Mouse (Mus musculus) adrenal gland (tissue): ENCODE data around the gene Sycp1.

Experiments used
- intact Hi-C: fragments of 180-260 bp; cut with DNase I; formaldehyde crosslinking; loops from one replicate; pipeline ENCODE4 v1.15.1; 2025
- long read RNA-seq, 2 experiments: library from polyadenylated mRNA; unstranded; transcript quantifications; one replicate each; pipeline ENCODE4 v2.0.0; 2020; ENCODE audit warnings: borderline replicate concordance in 1 of 2; ENCODE audit not compliant: insufficient replicate concordance in 1 of 2

Sycp1 gene
- long read RNA-seq, experiment 1 = 0 reads
- long read RNA-seq, experiment 2 = 0 reads

GRCm38 (mm10) chr3:102935451-102936354 lies at the start of gene Sycp1:
Sycp1 (minus strand) TSS chr3:102936100.
- intact Hi-C loops = no loop called here

- intact Hi-C loops = no loop called here
These were observed 44.4 kb upstream of the Sycp1 start for GRCm38 (mm10) chr3:102980349-102980736.

GRCm38 (mm10) chr3:102979550-102980348 lies 43.8 kb upstream of the Sycp1 start:
- intact Hi-C loops = no loop called here

DNA sequence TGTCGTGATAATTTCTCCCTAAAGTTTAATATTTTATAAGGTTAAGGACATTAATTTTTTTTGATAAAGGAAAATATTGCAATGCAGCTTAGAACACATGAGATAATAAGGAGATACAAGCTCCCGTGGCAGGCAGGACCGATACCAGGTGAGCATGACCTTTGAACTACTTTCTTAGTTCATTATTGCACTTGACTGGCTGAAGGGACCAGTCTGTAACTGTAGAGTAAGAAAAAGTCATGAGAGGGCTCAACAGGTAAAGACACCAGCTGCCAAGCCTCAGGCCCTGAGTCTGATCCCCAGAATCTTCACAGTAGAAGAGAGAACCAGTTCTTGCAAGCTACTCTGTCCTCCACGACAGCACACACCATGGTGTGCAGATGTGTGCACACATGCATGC lies 41.0 kb upstream of the Sycp1 start:
- intact Hi-C loops = no loop called here

GRCm38 (mm10) chr3:102970508-102970907 lies 34.6 kb upstream of the Sycp1 start:
- intact Hi-C loops = no loop called here

DNA sequence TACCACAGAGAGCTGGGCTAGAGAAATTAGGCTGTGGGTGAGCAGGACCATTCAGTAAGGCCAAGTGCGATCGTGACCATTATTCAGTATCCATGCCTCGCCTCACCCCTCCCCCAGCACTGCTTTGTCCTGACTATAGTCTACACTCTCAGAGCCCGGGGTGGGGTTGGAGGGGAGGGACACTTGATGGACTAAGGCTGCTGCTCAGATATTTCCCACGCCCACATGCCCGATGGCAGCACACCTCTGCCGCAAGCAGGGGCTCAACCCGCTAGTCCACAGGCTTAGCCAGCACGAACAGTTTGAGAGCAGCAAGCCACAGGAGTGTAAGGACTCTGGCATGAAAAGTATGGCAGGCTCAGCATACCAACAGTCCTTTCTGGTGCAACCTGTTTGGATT lies 34.2 kb upstream of the Sycp1 start:
- intact Hi-C loops = no loop called here

GRCm38 (mm10) chr3:102964033-102964432 lies 28.1 kb upstream of the Sycp1 start, which contains the start of gene Nr1h5:
Nr1h5 (minus strand) TSS chr3:102964133.
- intact Hi-C loops = no loop called here

GRCm38 (mm10) chr3:102955596-102955995 lies 19.7 kb upstream of the Sycp1 start:
- intact Hi-C loops = no loop called here

- intact Hi-C loops = no loop called here
These were observed 19.2 kb upstream of the Sycp1 start for GRCm38 (mm10) chr3:102955143-102955542.

- intact Hi-C loops = no loop called here
These were observed 18.6 kb upstream of the Sycp1 start for GRCm38 (mm10) chr3:102954476-102954875.

- intact Hi-C loops = no loop called here
These were observed 11.0 kb upstream of the Sycp1 start for GRCm38 (mm10) chr3:102946861-102947260.

- intact Hi-C loops = no loop called here
These were observed 10.4 kb upstream of the Sycp1 start for GRCm38 (mm10) chr3:102946312-102946711.

DNA sequence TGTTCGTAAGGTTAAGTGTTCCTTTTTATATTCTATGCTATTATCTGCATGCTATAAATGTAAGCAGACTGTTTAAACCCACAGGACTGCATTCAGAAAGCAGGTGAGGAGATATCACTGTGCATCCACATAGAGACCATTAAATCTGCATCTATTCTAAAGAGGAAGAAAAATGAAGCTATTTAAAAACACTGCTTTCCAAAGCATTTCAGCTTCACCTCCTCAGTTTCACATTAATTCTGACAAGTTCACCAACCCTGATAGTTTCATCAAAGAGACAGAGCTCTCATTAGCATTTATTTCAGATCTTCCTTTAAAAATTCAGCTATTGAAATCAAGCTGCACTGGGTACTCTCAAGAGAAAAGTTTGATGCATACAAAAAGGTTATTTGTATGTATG lies 2.2 kb upstream of the Sycp1 start:
- intact Hi-C loops = no loop called here

DNA sequence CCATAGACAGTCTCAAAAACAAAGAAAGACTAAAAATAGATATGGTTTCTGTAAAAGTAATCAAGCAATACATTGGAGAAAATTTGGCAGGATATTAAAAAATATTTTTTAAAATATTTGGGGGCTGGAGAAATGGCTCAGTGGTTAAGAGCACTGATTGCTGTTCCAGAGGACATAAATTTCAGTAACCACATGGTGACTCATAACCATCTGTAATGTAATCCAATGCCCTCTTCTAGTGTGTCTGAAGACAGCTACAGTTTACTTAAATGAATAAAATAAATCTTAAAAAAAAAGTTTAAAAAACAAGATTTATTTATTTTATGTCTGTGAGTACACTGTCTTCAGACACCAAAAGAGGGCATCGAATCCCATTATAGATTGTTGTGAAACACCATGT lies 36.8 kb downstream of the Sycp1 start:
- intact Hi-C loops = no loop called here

- intact Hi-C loops = no loop called here
These were observed 55.4 kb downstream of the Sycp1 start for GRCm38 (mm10) chr3:102880529-102880928.

GRCm38 (mm10) chr3:102848661-102849060 lies 87.2 kb downstream of the Sycp1 start:
- intact Hi-C loops = no loop called here

GRCm38 (mm10) chr3:102842386-102842785 lies 93.5 kb downstream of the Sycp1 start:
- intact Hi-C loops = no loop called here

- intact Hi-C loops = loop anchor here (1.0 to 5.0 kb wide), 2 partner anchors 89 to 557 kb away; no protein-coding TSS in a partner anchor
These were observed 132.0 kb downstream of the Sycp1 start for GRCm38 (mm10) chr3:102803937-102804336.

DNA sequence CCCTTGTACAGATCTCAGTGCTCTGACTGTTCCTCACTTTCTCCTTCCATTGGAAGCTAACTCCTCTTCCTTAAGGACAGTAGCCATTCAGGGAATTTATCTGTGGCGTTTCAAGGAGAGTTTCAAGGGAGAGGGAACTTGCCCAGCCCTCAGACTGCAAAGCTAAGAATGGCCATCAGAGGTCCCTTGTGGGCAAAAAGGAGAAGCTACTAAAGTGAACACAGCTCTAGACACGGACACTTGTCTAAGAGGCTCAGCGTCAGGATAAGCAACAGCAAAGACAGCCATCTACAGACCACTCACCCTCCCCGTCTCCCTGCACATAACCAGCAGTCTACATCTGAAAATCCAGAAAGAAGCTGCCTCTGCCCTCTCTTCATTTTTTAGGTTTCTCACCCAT lies 148.5 kb downstream of the Sycp1 start:
- intact Hi-C loops = no loop called here

DNA sequence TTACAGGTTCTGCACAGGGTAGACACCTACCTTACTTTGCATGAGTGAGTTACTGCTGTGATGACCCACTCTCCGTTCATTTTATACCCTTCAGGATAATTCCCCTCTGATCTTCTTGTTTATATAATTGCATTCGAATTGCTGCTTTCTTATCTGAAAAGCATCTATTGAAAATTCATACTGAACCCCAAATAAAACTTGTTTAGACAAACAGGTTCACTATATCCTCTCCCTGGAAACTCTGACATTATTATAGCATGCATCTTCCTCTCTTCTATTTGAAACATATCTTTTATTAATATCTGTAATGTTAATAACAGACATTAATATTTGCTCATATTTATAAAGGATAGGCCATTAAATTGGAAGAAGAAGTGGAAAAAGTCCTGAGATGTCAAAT lies 153.3 kb downstream of the Sycp1 start, which contains the start of gene Tshb:
TSS of gene Tshb (minus strand) at position 101 of the 400 bp plus-strand sequence.
- intact Hi-C loops = no loop called here

GRCm38 (mm10) chr3:102773018-102773417 lies 162.9 kb downstream of the Sycp1 start:
- intact Hi-C loops = no loop called here
